Comparison of ENCODE assay signal across 25 mouse cellular contexts in genomic region chr1:169911526-169911925, GRCm38 (mm10). TPM values are rescaled to one million over a fixed set of nuclear protein-coding genes. Genes with fewer than 3 reads are reported as not detected.
A peak's percentile ranks its signal among the peaks of the same experiment; 100 is the strongest.
DNase-seq lines count a peak whose midpoint lies in the region; ATAC-seq lines count a peak whose summit lies in the region.
"Had no signal": no experiment of that assay in that cellular context is flagged by ENCODE, and none has a peak within 500 bp of the region (broad histone marks: within the 10 kb centered on the region; RNA-seq: fewer than 3 reads in every experiment).

No protein-coding gene starts in this region.

- no peaks in the 10 kb centered on the region for H3K9me3 ChIP-seq in embryonic facial prominence, embryonic 10.5 days
- no peaks in the 10 kb centered on the region for H3K9me3 ChIP-seq in embryonic facial prominence, embryonic 12.5 days
- H3K9me3 ChIP-seq in embryonic facial prominence, embryonic 14.5 days (ENCODE audit: control insufficient read depth, low read length), result no peaks in the 10 kb centered on the region
- H3K9me3 ChIP-seq in forebrain, embryonic 12.5 days, result no peaks in the 10 kb centered on the region; the same call in 1 of the 2 replicates
- H3K9me3 ChIP-seq: embryonic facial prominence, embryonic 15.5 days; forebrain, embryonic 10.5 days; forebrain, embryonic 13.5 days; forebrain, embryonic 15.5 days; G1E had no signal

- 52% methylated on average over 6 of the region's 6 CpGs for WGBS in embryonic facial prominence, embryonic 10.5 days
- 27% methylated on average over 6 of the region's 6 CpGs for WGBS in embryonic facial prominence, embryonic 12.5 days
- 34% methylated on average over 6 of the region's 6 CpGs for WGBS in embryonic facial prominence, embryonic 14.5 days
- WGBS in forebrain, embryonic 12.5 days, result 79% methylated on average over 6 of the region's 6 CpGs

- H3K9ac ChIP-seq in embryonic facial prominence, embryonic 12.5 days, result no peak overlapping the region
- no peak overlapping the region for H3K9ac ChIP-seq in embryonic facial prominence, embryonic 14.5 days (ENCODE audit: low read depth, low read length)
- H3K9ac ChIP-seq in forebrain, embryonic 12.5 days, result no peak overlapping the region
- H3K9ac ChIP-seq: embryonic facial prominence, embryonic 15.5 days; forebrain, embryonic 13.5 days; forebrain, embryonic 15.5 days; forebrain, postnatal 0 days had no signal

- H3K27me3 ChIP-seq in embryonic facial prominence, embryonic 10.5 days (replicated peaks; ENCODE audit: low read depth, poor library complexity, severe bottlenecking), result no peaks in the 10 kb centered on the region
- no peaks in the 10 kb centered on the region for H3K27me3 ChIP-seq in embryonic facial prominence, embryonic 12.5 days
- H3K27me3 ChIP-seq in embryonic facial prominence, embryonic 14.5 days (replicated peaks; ENCODE audit: control insufficient read depth, insufficient read depth, low read length), result no peaks in the 10 kb centered on the region
- H3K27me3 ChIP-seq in forebrain, embryonic 12.5 days, result no peaks in the 10 kb centered on the region
- H3K27me3 ChIP-seq: embryonic facial prominence, embryonic 15.5 days; forebrain, embryonic 13.5 days; forebrain, embryonic 15.5 days; Patski had no signal

- peaks cover 22% of the 10 kb centered on the region for H3K4me1 ChIP-seq in embryonic facial prominence, embryonic 10.5 days
- peaks cover 13% of the 10 kb centered on the region; the same call in 1 of the 2 replicates for H3K4me1 ChIP-seq in embryonic facial prominence, embryonic 12.5 days
- 0 out of 2 replicates have a peak, but pooled peaks cover 7% of the 10 kb centered on the region for H3K4me1 ChIP-seq in embryonic facial prominence, embryonic 14.5 days (ENCODE audit: control insufficient read depth, insufficient read depth, low read length)
- no peaks in the 10 kb centered on the region for H3K4me1 ChIP-seq in forebrain, embryonic 12.5 days
- H3K4me1 ChIP-seq: forebrain, embryonic 10.5 days; forebrain, embryonic 15.5 days had no signal

- peak; percentile 65 for DNase-seq in MN1 (ENCODE audit: low spot score)
- peak; percentile 14 for DNase-seq in embryonic facial prominence, embryonic 10.5 days (ENCODE audit: low spot score)
- peak; percentile 68 for DNase-seq in embryonic facial prominence, embryonic 14.5 days (ENCODE audit: low spot score)
- no peak for DNase-seq in testis, postnatal 14 days (ENCODE audit: low spot score)
- DNase-seq in kidney, postnatal 10 days, result no peak
- DNase-seq: adrenal gland, adult 2 months; adrenal gland, postnatal 10 days; adrenal gland, postnatal 25 days; B cell, adult 2 months; cerebellum, adult 11-12 months; cerebellum, adult 2 months; cerebellum, adult 9-10 months; cerebellum, postnatal 10 days; cerebellum, postnatal 25 days; forebrain, postnatal 0 days had no signal

- no peak overlapping the region for H3K4me2 ChIP-seq in embryonic facial prominence, embryonic 12.5 days (replicated peaks)
- no peak overlapping the region for H3K4me2 ChIP-seq in embryonic facial prominence, embryonic 14.5 days (ENCODE audit: low read depth, low read length)
- H3K4me2 ChIP-seq in forebrain, embryonic 12.5 days, result no peak overlapping the region
- H3K4me2 ChIP-seq: embryonic facial prominence, embryonic 15.5 days; forebrain, embryonic 13.5 days; forebrain, embryonic 15.5 days had no signal

- no peak overlapping the region for H3K27ac ChIP-seq in embryonic facial prominence, embryonic 10.5 days (replicated peaks)
- peak overlapping the region; percentile 38; the same call in 1 of the 2 replicates for H3K27ac ChIP-seq in embryonic facial prominence, embryonic 12.5 days
- no peak overlapping the region for H3K27ac ChIP-seq in embryonic facial prominence, embryonic 14.5 days (replicated peaks; ENCODE audit: low read depth, low read length)
- no peak overlapping the region for H3K27ac ChIP-seq in forebrain, embryonic 12.5 days
- H3K27ac ChIP-seq: embryonic facial prominence, embryonic 15.5 days; forebrain, embryonic 10.5 days; forebrain, embryonic 13.5 days; forebrain, embryonic 15.5 days had no signal

- H3K36me3 ChIP-seq in embryonic facial prominence, embryonic 10.5 days (replicated peaks), result no peaks in the 10 kb centered on the region
- no peaks in the 10 kb centered on the region for H3K36me3 ChIP-seq in embryonic facial prominence, embryonic 12.5 days
- no peaks in the 10 kb centered on the region for H3K36me3 ChIP-seq in embryonic facial prominence, embryonic 14.5 days (ENCODE audit: control insufficient read depth, insufficient read depth, low read length)
- H3K36me3 ChIP-seq in forebrain, embryonic 12.5 days (replicated peaks), result no peaks in the 10 kb centered on the region
- H3K36me3 ChIP-seq: embryonic facial prominence, embryonic 15.5 days; forebrain, embryonic 10.5 days; forebrain, embryonic 15.5 days; G1E had no signal

- no peak overlapping the region for H3K4me3 ChIP-seq in embryonic facial prominence, embryonic 10.5 days
- H3K4me3 ChIP-seq in embryonic facial prominence, embryonic 12.5 days, result no peak overlapping the region
- H3K4me3 ChIP-seq in embryonic facial prominence, embryonic 14.5 days (ENCODE audit: low read depth, low read length), result no peak overlapping the region
- H3K4me3 ChIP-seq in forebrain, embryonic 12.5 days (replicated peaks), result no peak overlapping the region
- H3K4me3 ChIP-seq: embryonic facial prominence, embryonic 15.5 days; erythroblast, embryonic 14.5 days; forebrain, embryonic 10.5 days; forebrain, embryonic 13.5 days; forebrain, embryonic 15.5 days had no signal

- no peak for ATAC-seq in embryonic facial prominence, embryonic 12.5 days (ENCODE audit: insufficient number of reproducible peaks, insufficient read depth, low FRiP score, low TSS enrichment)
- no peak for ATAC-seq in embryonic facial prominence, embryonic 14.5 days (ENCODE audit: low read depth)
- ATAC-seq in forebrain, embryonic 12.5 days (ENCODE audit: low FRiP score), result no peak
- ATAC-seq: CD4-positive, CD25-positive, alpha-beta regulatory T cell, adult 4 months; forebrain, embryonic 13.5 days; forebrain, embryonic 15.5 days; forebrain, postnatal 0 days; Patski had no signal

RNA-seq across cellular contexts. Expression of gene Ccdc190, which starts 16.9 kb away (rescaled TPM):
- not detected in 2 replicates for polyA plus RNA-seq in embryonic facial prominence, embryonic 10.5 days (2016; fragmentation: Nextera tagmentation; extraction: Ambion mirVana)
- polyA plus RNA-seq in embryonic facial prominence, embryonic 12.5 days (2016; fragmentation: Nextera tagmentation; extraction: Ambion mirVana), result 0.47 TPM in 1 of 2 replicates, not detected in the other
- 0.42 and 0.50 TPM in 2 replicates for polyA plus RNA-seq in embryonic facial prominence, embryonic 14.5 days (2014; fragmentation: Nextera tagmentation; extraction: Ambion mirVana)
- polyA plus RNA-seq in forebrain, embryonic 12.5 days (2016; fragmentation: Nextera tagmentation; extraction: Ambion mirVana), result 0.36 and 0.77 TPM in 2 replicates
- polyA plus RNA-seq: adrenal gland, adult 2 months; CD4-positive, CD25-positive, alpha-beta regulatory T cell, adult 4 months; erythroblast, embryonic 14.5 days; G1E had no signal

RNA-seq across cellular contexts. Expression of gene Hsd17b7, which starts 57.5 kb away (rescaled TPM):
- 23.4 and 24.7 TPM in 2 replicates for polyA plus RNA-seq in embryonic facial prominence, embryonic 10.5 days (2016; fragmentation: Nextera tagmentation; extraction: Ambion mirVana)
- 20.3 and 23.8 TPM in 2 replicates for polyA plus RNA-seq in embryonic facial prominence, embryonic 12.5 days (2016; fragmentation: Nextera tagmentation; extraction: Ambion mirVana)
- 13.9 and 18.0 TPM in 2 replicates for polyA plus RNA-seq in embryonic facial prominence, embryonic 14.5 days (2014; fragmentation: Nextera tagmentation; extraction: Ambion mirVana)
- 17.7 and 20.9 TPM in 2 replicates for polyA plus RNA-seq in forebrain, embryonic 12.5 days (2016; fragmentation: Nextera tagmentation; extraction: Ambion mirVana)

Comparison
In these comparisons a context has a peak if more than half of its experiments do, and no peak if none do; other contexts are left out.
1. DNase-seq: peak in MN1 (single experiment), embryonic facial prominence, embryonic 10.5 days (single experiment) and embryonic facial prominence, embryonic 14.5 days (single experiment); none in testis, postnatal 14 days (single experiment) and kidney, postnatal 10 days (single experiment).